Mouse (Mus musculus): ENCODE results near the gene Timm29. TPM values are rescaled to one million over a fixed set of nuclear protein-coding genes. Genes with fewer than 3 reads are reported as not detected.
A peak's percentile ranks its signal among the peaks of the same experiment; 100 is the strongest.

Gene Timm29
- 39.2 and 39.3 TPM in 2 replicates for polyA plus RNA-seq (2015; fragmentation: Nextera tagmentation; extraction: Ambion mirVana)

DNA sequence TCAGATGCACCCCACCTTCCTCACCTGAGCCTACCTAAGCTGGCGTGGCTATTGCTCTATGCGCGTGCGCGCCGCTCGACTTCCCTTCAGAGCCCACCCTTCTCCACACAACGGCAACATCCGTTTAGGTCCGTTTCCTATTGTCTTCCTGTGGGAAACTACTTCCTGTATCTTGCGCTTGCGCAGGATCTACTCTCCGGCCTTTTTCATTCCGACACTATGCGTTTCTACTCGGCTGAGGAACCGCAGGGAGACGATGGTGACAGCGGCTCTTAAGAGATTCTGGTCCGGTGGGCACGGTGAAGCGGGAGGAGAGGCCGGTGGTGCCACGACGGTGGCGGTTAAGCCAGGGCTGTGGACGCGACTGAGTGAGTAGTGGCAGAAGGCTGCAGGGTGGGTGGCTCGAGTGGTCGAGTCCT, at the start of gene Timm29, which contains the start of gene Yipf2:
Gene Timm29 (plus strand): TSS at position 20 of the 419 bp plus-strand sequence.
Gene Yipf2 (minus strand): TSS at position 126 of the 419 bp plus-strand sequence.

DNA sequence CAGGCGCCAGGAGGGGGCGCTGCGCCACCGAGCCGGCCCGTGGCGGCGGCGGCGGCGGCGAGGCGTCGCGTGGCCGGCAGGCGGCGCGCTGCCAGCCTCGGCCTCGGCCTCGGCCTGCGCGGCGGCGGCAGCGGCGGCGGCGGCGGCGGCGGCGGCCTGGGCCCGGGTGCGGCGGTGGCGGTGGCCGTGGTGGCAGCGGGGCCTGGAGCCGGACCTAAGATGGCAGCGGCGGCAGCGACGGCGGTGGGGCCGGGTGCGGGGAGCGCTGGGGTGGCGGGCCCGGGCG, 45.8 kb upstream of the Timm29 start, which contains the start of gene Carm1:
Gene Carm1 (plus strand): TSS at position 106 of the 286 bp plus-strand sequence.

GRCm38 (mm10) chr9:21615617-21616231, 23.2 kb downstream of the Timm29 start, which contains the start of gene Smarca4:
Gene Smarca4 (plus strand): TSS chr9:21616169.

MicroRNA genes within 50 kb of the gene (microRNA counts, 519-probe panel; counts per million panel counts)
- microRNA mmu-miR-1946b = 296 counts per million, percentile 58 among the panel's probes with 10 or more counts

Small RNA genes within 50 kb of the gene (microRNA-seq; reads per million reads assigned to microRNA genes)
- 0 reads per million in 2 experiments for gene Mir1946b

Other genes starting within 250 kb of the Timm29 start
- 48.0 and 52.6 TPM in 2 replicates for gene Ilf3, start 224.9 kb upstream of the Timm29 start, polyA plus RNA-seq (2015; fragmentation: Nextera tagmentation; extraction: Ambion mirVana)
- gene Qtrt1, start 180.9 kb upstream of the Timm29 start, polyA plus RNA-seq (2015; fragmentation: Nextera tagmentation; extraction: Ambion mirVana) = 17.6 and 18.9 TPM in 2 replicates
- gene Dnm2, start 167.8 kb upstream of the Timm29 start, polyA plus RNA-seq (2015; fragmentation: Nextera tagmentation; extraction: Ambion mirVana) = 50.4 and 52.2 TPM in 2 replicates
- 79.0 and 80.6 TPM in 2 replicates for gene Tmed1, start 82.5 kb upstream of the Timm29 start, polyA plus RNA-seq (2015; fragmentation: Nextera tagmentation; extraction: Ambion mirVana)
- gene AB124611, start 66.5 kb upstream of the Timm29 start, polyA plus RNA-seq (2015; fragmentation: Nextera tagmentation; extraction: Ambion mirVana) = 2.9 and 3.2 TPM in 2 replicates
- gene Carm1, start 45.8 kb upstream of the Timm29 start, polyA plus RNA-seq (2015; fragmentation: Nextera tagmentation; extraction: Ambion mirVana) = 15.5 and 20.1 TPM in 2 replicates
- 9.8 and 10.2 TPM in 2 replicates for gene Yipf2, start 106 bp downstream of the Timm29 start, polyA plus RNA-seq (2015; fragmentation: Nextera tagmentation; extraction: Ambion mirVana)
- 20.4 and 22.7 TPM in 2 replicates for gene Smarca4, start 23.4 kb downstream of the Timm29 start, polyA plus RNA-seq (2015; fragmentation: Nextera tagmentation; extraction: Ambion mirVana)
- gene Ldlr, start 130.8 kb downstream of the Timm29 start, polyA plus RNA-seq (2015; fragmentation: Nextera tagmentation; extraction: Ambion mirVana) = 6.8 and 11.5 TPM in 2 replicates
- 16.6 and 19.0 TPM in 2 replicates for gene Spc24, start 167.6 kb downstream of the Timm29 start, polyA plus RNA-seq (2015; fragmentation: Nextera tagmentation; extraction: Ambion mirVana)
- 10.1 and 10.9 TPM in 2 replicates for gene Kank2, start 206.0 kb downstream of the Timm29 start, polyA plus RNA-seq (2015; fragmentation: Nextera tagmentation; extraction: Ambion mirVana)
- gene Angptl8, start 242.8 kb downstream of the Timm29 start, polyA plus RNA-seq (2015; fragmentation: Nextera tagmentation; extraction: Ambion mirVana) = 1.1 and 6.7 TPM in 2 replicates